Mouse (Mus musculus) adrenal gland (tissue): ENCODE measurements around the gene Helz.

ENCODE experiments used
- intact Hi-C: fragments of 180-260 bp; cut with DNase I; formaldehyde crosslinking; loops from one replicate; pipeline ENCODE4 v1.15.1; 2025

Helz gene

GRCm38 (mm10) chr11:107662666-107663065, 114.9 kb downstream of the Helz start:
- intact Hi-C loops: no loop called here

GRCm38 (mm10) chr11:107667542-107667941, 119.8 kb downstream of the Helz start:
- intact Hi-C loops: no loop called here

GRCm38 (mm10) chr11:107668223-107668622, 120.5 kb downstream of the Helz start:
- intact Hi-C loops: no loop called here

- intact Hi-C loops: no loop called here
Observed at GRCm38 (mm10) chr11:107668977-107669376, 121.2 kb downstream of the Helz start.

- intact Hi-C loops: no loop called here
Observed at GRCm38 (mm10) chr11:107674006-107674405, 126.3 kb downstream of the Helz start.

GRCm38 (mm10) chr11:107674601-107675000, 126.9 kb downstream of the Helz start:
- intact Hi-C loops: no loop called here

- intact Hi-C loops: no loop called here
Observed at GRCm38 (mm10) chr11:107675246-107675645, 127.5 kb downstream of the Helz start.

GRCm38 (mm10) chr11:107676207-107676940, 128.6 kb downstream of the Helz start:
- intact Hi-C loops: no loop called here

GRCm38 (mm10) chr11:107682694-107683355, 135.1 kb downstream of the Helz start:
- intact Hi-C loops: no loop called here

- intact Hi-C loops: no loop called here
Observed at GRCm38 (mm10) chr11:107683544-107684465, 136.1 kb downstream of the Helz start.

- intact Hi-C loops: no loop called here
Observed at GRCm38 (mm10) chr11:107686290-107686689, 138.6 kb downstream of the Helz start.

GRCm38 (mm10) chr11:107688480-107688879, 140.8 kb downstream of the Helz start:
- intact Hi-C loops: no loop called here

- intact Hi-C loops: no loop called here
Observed at GRCm38 (mm10) chr11:107691569-107691968, 143.8 kb downstream of the Helz start.

GRCm38 (mm10) chr11:107693338-107693737, 145.6 kb downstream of the Helz start:
- intact Hi-C loops: no loop called here

GRCm38 (mm10) chr11:107699967-107700366, 152.2 kb downstream of the Helz start:
- intact Hi-C loops: no loop called here

- intact Hi-C loops: no loop called here
Observed at GRCm38 (mm10) chr11:107703272-107704134, 155.8 kb downstream of the Helz start.

- intact Hi-C loops: no loop called here
Observed at GRCm38 (mm10) chr11:107705060-107705459, 157.3 kb downstream of the Helz start.

GRCm38 (mm10) chr11:107705476-107706074, 157.8 kb downstream of the Helz start:
- intact Hi-C loops: no loop called here

- intact Hi-C loops: no loop called here
Observed at GRCm38 (mm10) chr11:107707897-107708610, 160.3 kb downstream of the Helz start.

GRCm38 (mm10) chr11:107710379-107710778, 162.6 kb downstream of the Helz start:
- intact Hi-C loops: no loop called here
